Mouse (Mus musculus) lung, postnatal 36 days (tissue): ENCODE measurements around the gene Rgl1.

Source experiments
- DNase-seq: peaks from one replicate; pipeline ENCODE4 v3.0.0; 2022; ENCODE audit warnings: mixed read lengths

Gene Rgl1

DNA sequence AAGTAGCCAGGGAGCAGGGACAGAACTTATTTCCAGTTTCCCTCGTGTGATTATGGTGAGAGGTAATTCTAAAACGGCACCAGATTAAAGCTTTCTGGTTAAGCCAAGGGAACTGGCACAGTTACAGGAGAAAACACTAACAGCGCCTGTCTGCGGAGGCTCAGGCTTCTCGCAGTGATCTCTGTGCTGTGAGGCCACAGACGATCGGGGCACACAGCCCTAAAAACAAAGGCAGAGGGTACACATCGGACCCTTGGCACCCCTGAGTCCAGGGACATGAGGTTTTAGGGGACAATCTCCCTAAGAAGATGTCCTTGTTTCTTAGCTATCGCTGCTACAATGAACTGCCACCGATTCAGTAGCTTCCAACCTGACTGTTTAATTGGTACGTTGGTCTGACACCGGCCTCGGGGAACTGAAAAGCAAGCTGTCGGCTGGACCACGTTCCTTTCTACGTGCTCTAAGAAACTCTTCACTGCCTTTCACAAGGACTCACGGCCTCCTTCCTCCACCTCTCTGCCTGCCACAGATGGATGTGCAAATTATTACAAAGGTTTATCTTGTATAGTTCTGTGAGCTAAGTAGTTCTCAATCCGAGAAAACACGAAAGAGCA is 187.9 kb downstream of the Rgl1 start:
- DNase-seq: no peak

DNA sequence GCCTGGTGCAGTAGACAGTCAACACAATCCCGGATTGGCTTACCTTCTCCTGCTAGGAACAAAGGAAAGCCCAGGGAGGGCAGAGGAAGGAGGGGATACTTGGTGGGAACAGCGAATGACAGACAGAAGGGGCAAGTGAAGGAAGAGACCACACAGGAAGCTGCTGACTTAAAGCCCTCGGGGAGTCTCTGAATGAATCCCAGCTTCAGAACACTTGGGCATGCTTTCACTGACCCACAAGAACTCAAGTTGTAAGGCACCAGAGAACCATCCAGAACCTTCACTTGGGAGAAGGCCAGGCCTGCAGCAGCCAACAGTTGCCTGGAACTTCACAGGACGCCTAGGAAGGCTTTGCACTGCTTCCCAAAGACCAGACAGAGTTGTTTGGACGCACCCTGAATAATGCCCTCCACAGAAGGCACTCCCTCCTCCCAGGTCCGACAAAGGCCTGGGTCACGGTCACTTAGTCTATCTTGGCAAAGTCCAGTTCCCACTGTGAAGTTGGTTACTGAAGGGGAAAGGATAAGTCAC is 189.5 kb downstream of the Rgl1 start:
- DNase-seq: peak; percentile 57

DNA sequence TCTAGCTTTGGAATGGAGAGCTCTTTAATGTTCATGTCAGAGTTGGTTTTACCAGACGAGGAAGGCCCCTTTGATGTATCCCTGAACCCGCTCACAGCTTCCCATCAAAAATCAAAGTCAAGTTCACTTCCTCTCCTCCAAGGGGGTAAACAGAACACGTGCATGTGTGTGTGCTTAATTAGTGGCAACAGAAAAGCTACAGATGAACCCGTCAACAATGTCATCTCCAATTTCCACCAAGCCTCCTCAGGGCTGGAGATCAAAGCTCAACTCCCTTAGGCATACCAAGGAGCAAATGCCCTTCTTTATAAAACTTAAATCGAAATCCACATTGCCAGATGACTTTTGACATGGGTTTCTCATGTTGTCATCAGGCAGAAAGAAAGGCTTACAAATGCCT is 191.1 kb downstream of the Rgl1 start:
- no peak for DNase-seq

DNA sequence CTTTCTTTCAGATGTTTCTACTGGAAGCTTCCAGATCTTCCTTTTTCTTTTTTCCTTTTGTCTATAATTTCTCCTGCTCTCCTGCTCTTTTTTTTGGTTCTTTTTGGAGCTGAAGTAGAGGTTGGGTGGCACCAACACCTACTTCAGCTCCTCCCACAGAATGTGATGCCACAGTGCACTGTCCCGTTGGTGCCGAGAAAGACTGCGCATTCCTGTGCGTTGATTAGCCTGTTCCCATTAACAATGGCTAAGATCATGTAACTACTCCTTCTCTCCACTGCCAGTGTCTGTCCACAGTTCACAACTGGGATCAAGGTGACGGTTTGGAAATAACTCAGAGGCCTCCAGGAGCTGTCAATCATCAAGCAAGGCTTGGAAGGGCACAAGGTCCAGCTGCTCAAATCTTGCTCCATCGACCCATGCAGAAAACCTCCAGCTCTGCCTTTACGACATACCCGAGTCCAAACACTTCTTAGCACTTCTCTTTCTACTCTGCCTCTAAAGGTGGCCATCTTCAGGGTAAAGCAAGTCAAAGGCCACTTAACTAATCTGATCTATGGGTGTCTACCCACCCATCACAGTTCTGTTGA is 192.6 kb downstream of the Rgl1 start:
- peak; percentile 53 for DNase-seq

DNA sequence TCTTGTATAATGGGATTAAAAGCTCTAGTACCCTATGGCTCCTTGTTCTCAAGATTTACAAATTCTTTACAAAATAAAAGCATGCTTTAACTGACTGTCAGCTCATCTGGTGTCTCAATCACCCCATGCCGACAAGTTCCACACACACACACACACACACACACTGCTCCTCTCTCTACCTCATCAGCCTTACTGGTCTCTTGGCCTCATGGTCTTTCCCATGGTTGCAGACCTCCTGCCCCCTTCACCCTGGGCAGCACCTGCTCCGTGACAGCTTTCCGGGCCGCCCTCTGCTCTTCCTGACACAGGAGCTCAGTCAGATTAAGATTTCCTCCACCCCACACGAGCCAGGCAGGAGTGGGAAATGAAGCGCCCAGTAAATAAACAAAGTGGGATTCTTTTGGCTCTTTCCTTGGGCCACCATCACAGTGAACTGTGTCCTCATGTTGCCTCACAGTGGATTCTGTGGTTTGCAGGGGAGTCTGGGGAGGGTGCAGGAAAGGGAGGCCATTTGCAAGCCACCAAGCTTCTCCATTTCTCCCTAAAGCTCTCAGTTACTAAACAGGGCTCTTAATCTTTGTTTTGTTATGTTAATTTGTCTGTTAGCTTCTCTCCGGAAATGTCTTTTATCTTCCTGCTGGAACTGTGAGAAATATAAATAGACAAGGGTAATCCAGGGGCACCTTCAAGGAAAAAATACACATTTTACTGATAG is 193.2 kb downstream of the Rgl1 start:
- peak; percentile 39 for DNase-seq

DNA sequence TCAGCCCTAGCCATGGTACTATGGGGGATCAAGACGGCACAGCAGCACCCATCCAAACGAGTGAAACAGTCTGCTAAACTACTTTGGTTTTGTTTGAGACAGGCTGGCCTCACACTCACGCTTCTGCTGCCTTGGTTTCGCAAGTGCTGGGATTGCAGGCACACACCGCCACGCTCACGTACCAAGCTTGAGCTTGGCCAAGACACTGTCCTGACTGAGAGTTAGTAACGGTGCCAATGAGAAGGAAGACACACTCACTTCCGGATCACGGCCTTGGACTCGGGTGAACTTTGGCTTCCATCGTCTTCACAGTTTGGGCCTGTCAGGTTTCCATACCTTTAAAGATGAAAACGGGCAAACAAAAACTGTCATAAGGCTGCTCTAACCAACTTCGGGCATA is 194.8 kb downstream of the Rgl1 start:
- DNase-seq: peak; percentile 60

DNA sequence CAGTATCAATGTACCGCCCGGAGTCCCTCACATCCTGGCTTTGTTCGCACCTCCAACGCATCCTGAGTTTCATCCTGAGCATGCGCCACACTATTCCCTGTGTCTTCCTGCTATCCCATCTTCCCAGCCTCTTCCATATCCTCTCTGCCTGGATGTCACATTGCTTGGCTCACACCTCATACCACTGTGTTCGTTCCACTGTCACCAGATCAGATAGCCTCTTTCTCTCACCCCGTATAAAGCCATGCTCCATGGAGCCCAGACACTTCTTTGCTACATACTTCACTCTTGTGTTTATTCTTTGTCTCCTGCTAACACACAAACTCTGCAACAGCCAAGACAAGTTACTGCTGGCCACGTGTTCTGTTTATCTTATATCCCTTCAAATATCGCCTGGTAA is 195.5 kb downstream of the Rgl1 start:
- DNase-seq: no peak

DNA sequence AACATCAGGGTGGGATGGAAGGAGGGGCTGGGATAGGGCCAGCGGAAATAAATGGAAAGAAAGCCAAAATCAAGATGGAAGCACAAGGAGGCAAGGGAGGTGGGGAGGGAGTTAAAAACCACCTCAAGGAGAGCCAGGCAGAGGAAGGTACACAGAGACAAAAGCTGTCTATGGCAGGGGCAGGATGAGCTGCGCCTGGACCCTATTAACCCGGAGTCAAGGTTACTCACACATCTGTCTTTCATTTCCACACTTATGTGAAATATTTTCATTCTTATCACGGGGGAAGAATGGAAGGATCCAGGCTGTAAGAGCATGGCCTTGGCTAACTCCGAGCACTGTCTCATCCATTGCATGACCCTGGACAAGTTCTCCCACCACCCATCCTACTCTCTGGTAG is 202.9 kb downstream of the Rgl1 start:
- no peak for DNase-seq

DNA sequence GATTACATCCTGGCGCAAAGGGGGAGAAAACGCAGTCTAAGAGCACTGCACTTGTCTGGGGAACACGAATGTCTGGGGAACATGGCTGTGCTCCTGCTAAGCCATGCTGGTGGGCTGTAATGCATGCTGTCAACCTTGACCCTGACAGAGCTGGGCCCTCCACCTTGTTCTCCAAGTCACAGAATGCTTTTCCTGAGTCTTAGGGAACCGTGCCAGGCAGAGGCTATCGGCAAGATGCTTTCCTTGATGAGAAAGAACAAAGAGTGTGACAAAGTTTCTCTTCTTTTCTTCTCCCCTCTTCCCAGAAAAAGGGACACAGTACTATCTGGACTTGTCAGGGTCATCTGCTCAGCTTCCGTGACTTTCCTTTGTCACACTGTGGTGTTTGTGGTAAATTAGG is 203.3 kb downstream of the Rgl1 start:
- DNase-seq: no peak

DNA sequence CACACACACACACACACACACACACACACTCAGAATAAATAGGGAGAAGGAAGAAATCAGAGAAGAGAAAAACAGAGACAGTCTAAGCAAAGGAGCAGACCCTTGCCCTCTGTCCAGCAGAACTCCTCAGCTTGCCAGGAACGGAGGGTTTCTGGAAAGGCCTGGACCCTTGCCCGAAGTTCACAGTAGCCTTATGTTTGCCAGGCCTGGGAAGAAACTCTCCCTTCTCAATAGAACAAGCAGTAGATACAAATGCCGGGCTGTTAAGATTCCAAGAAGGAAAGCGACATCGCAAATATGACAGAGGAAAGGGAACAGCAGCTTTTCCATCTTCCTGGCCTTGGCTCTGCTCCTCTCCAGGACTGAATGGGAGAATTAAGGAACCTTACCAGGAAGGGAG is 205.7 kb downstream of the Rgl1 start:
- DNase-seq: peak; percentile 48

DNA sequence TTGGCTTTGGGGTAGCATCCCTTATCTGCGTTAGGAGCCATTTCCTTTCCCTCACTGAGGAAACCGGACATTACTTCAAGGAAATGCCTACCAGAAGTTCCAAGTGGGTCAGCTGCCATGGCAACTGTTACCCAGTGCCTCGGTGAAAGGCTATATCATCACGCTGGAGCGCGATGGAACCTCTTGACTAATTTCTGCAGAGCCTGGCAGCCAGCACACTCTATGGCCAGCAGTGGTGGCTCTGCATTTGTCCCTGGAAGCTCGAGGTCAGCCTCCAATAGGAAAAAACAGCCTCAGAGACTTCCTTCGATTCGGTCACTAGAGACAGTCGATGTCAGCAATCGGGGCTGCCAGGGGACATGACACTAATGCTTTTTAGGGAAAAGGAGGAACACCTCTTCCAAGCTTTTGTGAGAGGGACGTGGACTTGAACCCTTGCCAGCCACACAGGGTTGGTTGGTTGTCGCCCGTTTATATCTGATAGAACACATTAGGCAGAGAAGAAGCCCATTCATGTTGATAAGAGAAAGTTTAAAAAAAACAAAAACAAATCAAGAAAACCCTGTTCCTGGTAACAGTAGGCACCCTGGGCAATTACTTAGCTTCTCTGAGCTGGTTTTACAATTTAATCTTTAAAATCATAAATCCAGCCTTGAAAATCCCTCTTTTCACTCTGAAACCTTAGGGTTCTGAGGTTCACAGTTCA is 209.4 kb downstream of the Rgl1 start:
- DNase-seq: peak; percentile 64

DNA sequence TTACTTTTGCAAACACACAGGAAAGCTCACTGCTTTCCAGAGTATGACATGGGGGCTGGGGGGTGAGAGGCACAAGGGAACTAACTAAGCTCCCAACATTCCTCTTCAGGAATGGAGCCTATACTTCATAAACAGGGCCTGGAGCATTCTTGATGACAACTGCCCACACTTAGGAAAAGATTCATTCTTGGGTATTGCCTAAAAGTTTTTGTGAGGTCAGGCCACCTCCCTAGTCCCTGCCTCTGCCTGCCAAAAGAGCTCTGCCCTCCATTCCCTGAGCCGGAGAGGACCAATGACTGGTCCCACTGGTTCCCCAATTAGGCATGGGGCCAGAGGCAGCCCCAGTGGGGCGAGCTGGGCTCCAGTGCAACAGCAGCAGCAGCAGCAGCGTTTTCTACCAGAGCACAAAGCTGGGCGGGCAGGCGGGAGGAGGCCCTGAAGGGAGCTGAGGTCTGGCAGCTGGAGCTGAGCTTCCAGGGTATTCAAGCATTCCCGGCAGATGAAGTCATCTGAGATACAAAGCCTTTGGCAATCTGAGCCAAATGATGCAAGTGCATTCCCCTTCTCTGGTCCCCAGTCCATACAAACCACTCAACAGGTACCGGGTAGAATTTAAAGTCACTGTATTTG is 210.1 kb downstream of the Rgl1 start:
- peak; percentile 83 for DNase-seq

DNA sequence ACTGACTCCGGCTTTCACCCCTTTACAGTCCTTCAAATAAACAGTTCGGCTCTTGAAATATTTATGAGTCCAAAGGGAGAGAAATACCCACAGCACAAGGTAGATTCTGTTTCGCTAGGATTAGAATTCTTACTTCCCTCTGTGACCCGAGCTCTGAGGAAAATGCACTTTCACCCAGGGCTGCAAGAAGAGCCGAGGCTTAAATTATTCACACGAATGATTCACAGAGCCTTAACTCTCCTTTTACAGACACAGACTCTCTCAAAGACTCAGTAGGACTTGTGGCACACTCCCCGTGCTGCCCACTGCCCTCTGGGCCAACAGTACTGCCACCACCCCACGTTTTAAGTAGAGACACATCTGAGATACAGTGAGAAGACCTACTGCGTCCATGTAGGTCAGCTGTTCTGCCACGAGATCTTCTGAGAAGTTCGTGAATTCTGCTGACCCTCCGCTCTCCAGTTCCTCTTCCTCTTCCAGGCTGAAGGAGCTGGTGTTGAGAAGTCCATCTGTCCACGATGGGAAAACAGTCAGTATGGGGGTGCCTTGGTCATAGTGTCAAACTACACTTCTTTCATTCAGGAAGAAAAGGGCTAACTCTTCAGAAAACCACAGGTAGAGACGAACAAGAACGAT is 212.1 kb downstream of the Rgl1 start:
- no peak for DNase-seq

DNA sequence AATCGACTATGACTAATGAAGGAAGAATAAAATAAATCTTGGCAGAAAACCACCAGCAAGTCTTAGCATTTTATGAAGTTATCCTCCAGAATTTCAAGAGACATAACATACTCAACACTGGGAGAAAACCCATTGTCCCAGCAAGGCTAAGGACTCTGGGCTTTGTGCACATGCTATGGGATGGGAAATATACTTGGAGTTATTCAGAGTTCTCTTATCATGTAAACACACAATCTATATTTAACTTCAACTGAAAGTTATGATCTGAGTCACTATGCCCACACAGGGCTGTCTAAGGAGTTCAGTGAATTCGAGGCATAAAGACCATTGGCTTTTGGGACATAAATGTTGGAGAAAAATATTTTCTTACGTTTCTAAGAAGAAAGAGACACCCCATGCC is 215.2 kb downstream of the Rgl1 start:
- DNase-seq: no peak

DNA sequence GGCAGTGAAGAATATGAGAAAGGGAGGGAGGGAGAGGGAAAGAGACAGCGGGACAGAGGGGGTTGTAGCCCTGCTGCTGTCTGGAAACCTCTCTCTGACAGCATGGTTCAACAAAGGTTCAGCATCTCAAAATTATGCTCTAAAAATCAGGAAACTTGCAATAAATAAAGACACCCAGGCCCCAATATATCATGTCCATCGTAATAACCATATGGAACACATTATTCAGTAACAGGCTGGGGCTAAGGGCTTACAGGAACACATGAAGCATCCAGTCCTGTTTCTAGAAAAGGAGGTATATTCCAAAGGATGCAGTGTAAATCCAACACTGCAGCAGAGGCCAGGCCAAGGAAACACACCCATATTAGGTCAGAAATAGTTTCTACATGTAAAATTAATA is 215.6 kb downstream of the Rgl1 start:
- DNase-seq: no peak

DNA sequence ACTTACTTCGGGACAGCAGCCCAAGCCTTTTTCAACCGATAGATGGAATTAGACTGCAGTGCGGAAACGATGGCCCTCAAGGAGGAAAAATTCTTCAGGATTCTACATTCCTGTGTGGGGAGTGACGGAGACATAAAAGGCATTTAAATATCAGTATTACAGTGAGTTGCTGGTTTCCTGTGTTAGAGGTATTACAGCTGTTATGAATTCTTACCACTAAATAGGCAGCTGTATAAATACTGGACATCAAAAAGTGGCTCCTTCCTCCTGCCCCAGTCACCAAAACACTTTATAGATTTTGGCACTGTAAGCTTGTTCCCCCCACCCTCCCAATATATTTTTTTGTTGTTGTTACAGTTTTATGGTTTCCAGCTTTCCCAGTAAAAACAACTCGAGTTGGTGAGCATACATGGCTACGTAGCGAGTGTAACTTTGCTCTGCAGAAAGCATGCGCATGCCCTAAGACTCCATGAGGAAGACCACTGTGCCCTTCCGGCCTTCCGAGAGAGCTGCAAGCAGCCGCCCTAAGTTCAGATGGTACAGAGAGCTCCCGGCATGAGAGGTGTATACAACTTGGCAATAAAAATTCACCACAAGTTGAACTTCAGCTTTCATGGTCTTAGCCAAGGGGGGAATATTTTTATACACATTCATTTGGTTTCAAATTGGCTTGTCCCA is 217.0 kb downstream of the Rgl1 start:
- DNase-seq: no peak

DNA sequence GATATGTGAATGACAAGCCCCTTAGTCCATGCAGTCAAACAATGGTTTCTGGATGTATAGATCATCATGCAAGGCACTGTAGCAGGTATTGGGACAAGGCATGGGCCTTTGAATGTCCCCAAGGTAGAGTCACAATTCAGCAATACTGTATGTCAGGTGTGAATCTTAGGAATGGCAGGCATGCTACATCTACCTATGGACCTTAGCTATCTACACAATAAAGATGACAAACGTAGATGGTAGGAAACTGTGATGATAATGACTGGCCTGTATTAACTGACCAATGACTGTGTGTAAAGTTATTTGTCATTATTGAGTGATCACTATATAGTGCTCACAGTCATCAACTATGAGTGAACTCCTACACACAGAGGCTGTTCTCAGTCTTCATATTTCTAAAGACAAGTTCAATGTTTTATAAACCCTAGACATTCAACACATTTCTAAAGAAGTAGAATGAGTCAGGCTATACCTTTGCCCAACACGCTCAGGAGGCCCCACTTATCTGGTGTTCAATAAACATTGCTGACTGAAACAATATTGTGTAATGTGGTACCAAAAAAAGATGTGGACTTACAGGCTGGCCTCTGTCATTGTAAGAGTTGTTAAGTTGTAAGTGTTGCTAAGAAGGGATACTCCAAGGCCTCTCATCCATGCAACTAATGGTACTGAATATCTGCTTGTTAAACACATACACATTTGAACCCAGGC is 222.5 kb downstream of the Rgl1 start:
- DNase-seq: no peak

DNA sequence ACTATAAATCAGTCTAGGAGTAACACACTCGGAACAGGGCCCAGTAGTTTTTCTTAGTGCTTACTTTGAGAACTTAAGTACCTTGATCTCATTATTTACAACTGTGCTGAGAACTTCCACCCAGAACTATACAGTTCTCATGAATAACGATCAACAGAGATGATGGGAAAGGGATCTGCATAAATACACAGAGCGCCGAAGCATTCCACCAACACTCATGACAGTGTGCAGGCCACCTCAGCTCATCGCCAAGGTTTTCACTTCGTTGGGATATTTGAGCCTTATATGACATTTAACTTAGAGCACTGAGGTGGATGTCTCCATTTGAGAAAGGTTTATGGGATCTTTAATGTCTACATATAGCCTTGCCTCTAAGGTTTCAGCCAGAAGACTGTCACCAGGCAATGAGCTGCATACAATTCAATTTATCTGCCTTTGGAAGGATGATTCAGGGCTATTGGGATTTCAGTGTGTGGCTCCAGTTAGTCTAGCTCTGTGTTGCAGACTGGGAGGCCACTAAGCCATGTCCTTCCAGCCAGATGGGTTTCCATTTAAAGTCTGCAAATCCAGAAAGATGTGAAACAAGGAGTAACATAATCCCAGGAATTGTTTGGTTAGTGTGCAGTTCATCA is 223.3 kb downstream of the Rgl1 start:
- DNase-seq: no peak

DNA sequence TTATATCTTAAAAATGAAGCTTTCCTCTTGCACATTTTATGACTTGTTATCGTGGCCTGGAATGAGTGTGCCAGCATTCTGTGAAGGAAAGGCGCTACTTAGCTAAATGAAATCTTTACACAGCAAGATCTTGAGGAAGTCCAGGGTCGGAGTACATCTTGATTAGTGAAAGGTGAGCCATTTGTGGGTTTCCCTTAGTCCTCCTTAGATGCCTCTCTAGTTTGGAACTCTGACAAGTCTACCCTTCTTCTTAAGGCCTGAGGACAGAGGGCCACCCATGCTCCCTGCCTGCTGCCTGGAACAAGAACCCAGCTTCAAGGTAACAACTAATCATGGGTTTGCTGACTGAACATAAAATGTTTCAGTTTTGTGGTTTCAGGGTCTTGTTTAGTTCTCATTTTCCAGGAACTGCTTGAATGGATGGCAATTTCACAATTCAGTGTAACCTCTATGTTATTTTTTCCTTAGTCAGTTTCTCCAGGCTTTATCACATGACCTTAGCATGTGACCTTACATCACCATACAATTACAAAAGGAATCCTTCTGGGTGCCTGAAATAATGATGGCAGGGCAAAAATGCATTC is 225.8 kb downstream of the Rgl1 start:
- DNase-seq: peak; percentile 32

DNA sequence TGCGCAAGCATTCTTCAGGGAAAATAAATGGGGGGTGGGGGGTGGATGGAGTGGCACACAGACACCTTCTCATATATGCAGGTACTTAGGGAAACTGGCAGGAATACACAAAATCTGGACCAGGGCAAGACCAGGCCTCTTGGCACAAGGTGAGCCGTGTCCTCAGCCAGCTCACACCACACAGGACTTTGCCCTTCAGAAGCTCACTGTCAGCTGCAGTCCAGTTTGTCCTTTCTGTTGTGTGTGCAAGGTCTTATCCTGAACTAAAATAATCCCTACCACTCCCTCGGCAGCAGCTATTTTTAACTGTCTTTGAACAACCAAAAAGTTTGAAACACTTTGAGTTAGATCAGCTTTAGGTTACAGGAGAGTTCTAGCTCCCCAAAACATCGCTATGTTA is 227.3 kb downstream of the Rgl1 start:
- no peak for DNase-seq
